Mouse (Mus musculus) heart, embryonic 15.5 days (tissue): ENCODE data around the gene Map4k2. TPM values are rescaled to one million over a fixed set of nuclear protein-coding genes. Genes with fewer than 3 reads are reported as not detected.

ENCODE experiments used
- ATAC-seq: fragments of 200-750 bp; cut with Nextera tagmentation; replicated peaks from 2 replicates; pipeline ENCODE4 v1.8.0; 2017; ENCODE audit warnings: low read depth, moderate TSS enrichment; ENCODE audit not compliant: insufficient number of reproducible peaks, insufficient read depth, low FRiP score
- H3K27ac ChIP-seq: fragments of 300-500 bp; sonication (generic); 2 replicates; pipeline ENCODE4 v1.5.1; 2015; ENCODE audit warnings: mild to moderate bottlenecking, inconsistent platforms
- H3K27me3 ChIP-seq: fragments of 300-500 bp; sonication (generic); 2 replicates; pipeline ENCODE4 v1.6.1; 2015; ENCODE audit warnings: inconsistent platforms
- H3K36me3 ChIP-seq: fragments of 300-500 bp; sonication (generic); 2 replicates; pipeline ENCODE4 v1.6.1; 2015; ENCODE audit warnings: mild to moderate bottlenecking, inconsistent platforms
- H3K4me1 ChIP-seq: fragments of 300-500 bp; sonication (generic); replicated peaks from 2 replicates; pipeline ENCODE4 v1.6.1; 2015; ENCODE audit warnings: inconsistent platforms
- H3K4me2 ChIP-seq: fragments of 300-500 bp; sonication (generic); 2 replicates; pipeline ENCODE4 v1.6.1; 2015; ENCODE audit warnings: inconsistent platforms, mild to moderate bottlenecking, moderate library complexity
- H3K4me3 ChIP-seq: fragments of 300-500 bp; sonication (generic); 2 replicates; pipeline ENCODE4 v1.5.1; 2015; ENCODE audit warnings: mild to moderate bottlenecking, inconsistent platforms
- H3K9ac ChIP-seq: fragments of 300-500 bp; sonication (generic); 2 replicates; pipeline ENCODE4 v1.6.1; 2015; ENCODE audit warnings: mild to moderate bottlenecking, inconsistent platforms
- H3K9me3 ChIP-seq: fragments of 300-500 bp; sonication (generic); replicated peaks from 2 replicates; pipeline ENCODE4 v1.6.1; 2016; ENCODE audit warnings: inconsistent platforms
- WGBS: fragments of 180-500 bp; shearing (Covaris S2); methylation state at CpG from one replicate; pipeline ENCODE4 v1.1.7; 2015; ENCODE audit warnings: mixed read lengths; 5-methylcytosine and 5-hydroxymethylcytosine counted together
- polyA plus RNA-seq: library from polyadenylated mRNA; unstranded; fragments of >200 nt; fragmentation: Nextera tagmentation; extraction: Ambion mirVana; gene quantifications from 2 replicates; pipeline ENCODE4 v1.2.1, GENCODE M21; 2015

The Map4k2 gene
- 12.6 and 17.9 TPM in 2 replicates for polyA plus RNA-seq

- Histone ChIP-seq H3K4me1 (peaks cover 55% of the 10 kb centered on the region), H3K36me3 (peaks cover 47% of the 10 kb centered on the region), H3K9ac (peak within 1 kb of the TSS; percentile 79), H3K9me3 (no peaks in the 10 kb centered on the region), H3K27ac (peak within 1 kb of the TSS; percentile 79), H3K27me3 (no peaks in the 10 kb centered on the region), H3K4me3 (peak within 1 kb of the TSS; percentile 86), H3K4me2 (peak within 1 kb of the TSS; percentile 98)
- WGBS, result 4% methylated on average over 69 of the region's 72 CpGs
- peak; percentile 85 for ATAC-seq
These were observed at the start of gene Map4k2 for GRCm38 (mm10) chr19:6340524-6341452. Gene Map4k2, plus strand, starts transcription at chr19:6341135.

- no peak overlapping the region for H3K27ac ChIP-seq
- H3K36me3 ChIP-seq, result peaks cover 33% of the 10 kb centered on the region
- no peak overlapping the region for H3K4me2 ChIP-seq
- no peaks in the 10 kb centered on the region for H3K27me3 ChIP-seq
- H3K9ac ChIP-seq, result no peak overlapping the region
- H3K9me3 ChIP-seq, result no peaks in the 10 kb centered on the region
- no peak for ATAC-seq
- WGBS, result 83% methylated on average over 5 of the region's 5 CpGs
- no peak overlapping the region for H3K4me3 ChIP-seq
- H3K4me1 ChIP-seq, result peaks cover 23% of the 10 kb centered on the region
These were observed 48.7 kb upstream of the Map4k2 start for GRCm38 (mm10) chr19:6292262-6292661.

- H3K36me3 ChIP-seq, result peaks cover 51% of the 10 kb centered on the region
- H3K4me3 ChIP-seq, result no peak overlapping the region
- H3K27ac ChIP-seq, result no peak overlapping the region
- no peak overlapping the region for H3K4me2 ChIP-seq
- 88% methylated on average over 17 of the region's 17 CpGs for WGBS
- H3K4me1 ChIP-seq, result peaks cover 12% of the 10 kb centered on the region
- no peak overlapping the region for H3K9ac ChIP-seq
- no peak for ATAC-seq
- no peaks in the 10 kb centered on the region for H3K9me3 ChIP-seq
- no peaks in the 10 kb centered on the region for H3K27me3 ChIP-seq
These were observed 46.6 kb upstream of the Map4k2 start for GRCm38 (mm10) chr19:6294301-6294700.

- peaks cover 46% of the 10 kb centered on the region for H3K36me3 ChIP-seq
- peaks cover 16% of the 10 kb centered on the region for H3K4me1 ChIP-seq
- no peaks in the 10 kb centered on the region for H3K9me3 ChIP-seq
- ATAC-seq, result no peak
- no peak overlapping the region for H3K4me3 ChIP-seq
- WGBS, result 78% methylated on average over 5 of the region's 5 CpGs
- H3K4me2 ChIP-seq, result no peak overlapping the region
- no peak overlapping the region for H3K27ac ChIP-seq
- no peak overlapping the region for H3K9ac ChIP-seq
- H3K27me3 ChIP-seq, result no peaks in the 10 kb centered on the region
These were observed 44.3 kb upstream of the Map4k2 start for GRCm38 (mm10) chr19:6296551-6297210.

GRCm38 (mm10) chr19:6297641-6298040 lies 43.3 kb upstream of the Map4k2 start:
- Histone ChIP-seq H3K27ac (no peak overlapping the region; the same call in 1 of the 2 replicates), H3K27me3 (no peaks in the 10 kb centered on the region), H3K9me3 (no peaks in the 10 kb centered on the region), H3K4me1 (peaks cover 16% of the 10 kb centered on the region), H3K4me2 (no peak overlapping the region), H3K9ac (no peak overlapping the region), H3K4me3 (no peak overlapping the region), H3K36me3 (peaks cover 46% of the 10 kb centered on the region)
- no peak for ATAC-seq
- 73% methylated on average over 9 of the region's 9 CpGs for WGBS

- Histone ChIP-seq H3K9me3 (no peaks in the 10 kb centered on the region), H3K27ac (peak overlapping the region; percentile 65), H3K36me3 (peaks cover 46% of the 10 kb centered on the region), H3K4me3 (no peak overlapping the region), H3K4me2 (no peak overlapping the region), H3K9ac (no peak overlapping the region), H3K4me1 (peaks cover 20% of the 10 kb centered on the region), H3K27me3 (no peaks in the 10 kb centered on the region)
- WGBS, result 67% methylated on average over 4 of the region's 4 CpGs
- ATAC-seq, result no peak
These were observed 41.9 kb upstream of the Map4k2 start for GRCm38 (mm10) chr19:6299003-6299402.

GRCm38 (mm10) chr19:6299450-6300267 lies 41.3 kb upstream of the Map4k2 start:
- Histone ChIP-seq H3K9ac (no peak overlapping the region), H3K4me2 (no peak overlapping the region), H3K36me3 (peaks cover 41% of the 10 kb centered on the region), H3K4me1 (peaks cover 25% of the 10 kb centered on the region), H3K9me3 (no peaks in the 10 kb centered on the region), H3K27ac (peak overlapping the region; percentile 65), H3K27me3 (no peaks in the 10 kb centered on the region), H3K4me3 (no peak overlapping the region)
- 68% methylated on average over 7 of the region's 7 CpGs for WGBS
- no peak for ATAC-seq

GRCm38 (mm10) chr19:6300402-6300841 lies 40.5 kb upstream of the Map4k2 start:
- H3K4me3 ChIP-seq, result no peak overlapping the region
- no peak overlapping the region for H3K4me2 ChIP-seq
- no peak for ATAC-seq
- H3K4me1 ChIP-seq, result peaks cover 26% of the 10 kb centered on the region
- H3K9me3 ChIP-seq, result no peaks in the 10 kb centered on the region
- no peak overlapping the region for H3K9ac ChIP-seq
- H3K27ac ChIP-seq, result peak overlapping the region; percentile 18
- no peaks in the 10 kb centered on the region for H3K27me3 ChIP-seq
- H3K36me3 ChIP-seq, result peaks cover 35% of the 10 kb centered on the region
- 52% methylated on average over 7 of the region's 7 CpGs for WGBS

- no peak for ATAC-seq
- H3K4me1 ChIP-seq, result peaks cover 37% of the 10 kb centered on the region
- peak overlapping the region; percentile 33; the same call in 1 of the 2 replicates for H3K27ac ChIP-seq
- no peak overlapping the region for H3K4me2 ChIP-seq
- H3K9me3 ChIP-seq, result no peaks in the 10 kb centered on the region
- no peak overlapping the region for H3K4me3 ChIP-seq
- H3K27me3 ChIP-seq, result no peaks in the 10 kb centered on the region
- 88% methylated on average over 5 of the region's 5 CpGs for WGBS
- H3K9ac ChIP-seq, result no peak overlapping the region
- H3K36me3 ChIP-seq, result peaks cover 19% of the 10 kb centered on the region
These were observed 38.8 kb upstream of the Map4k2 start for GRCm38 (mm10) chr19:6302114-6302513.

GRCm38 (mm10) chr19:6302522-6302921 lies 38.4 kb upstream of the Map4k2 start:
- Histone ChIP-seq H3K4me3 (no peak overlapping the region), H3K27ac (peak overlapping the region; percentile 33; the same call in 1 of the 2 replicates), H3K9ac (no peak overlapping the region), H3K36me3 (peaks cover 15% of the 10 kb centered on the region), H3K9me3 (no peaks in the 10 kb centered on the region), H3K4me1 (peaks cover 39% of the 10 kb centered on the region), H3K27me3 (no peaks in the 10 kb centered on the region), H3K4me2 (no peak overlapping the region)
- no peak for ATAC-seq
- 30% methylated on average over 4 of the region's 4 CpGs for WGBS

- H3K4me2 ChIP-seq, result no peak overlapping the region
- H3K4me1 ChIP-seq, result peaks cover 45% of the 10 kb centered on the region
- H3K27me3 ChIP-seq, result no peaks in the 10 kb centered on the region
- no peaks in the 10 kb centered on the region for H3K9me3 ChIP-seq
- no peak for ATAC-seq
- H3K4me3 ChIP-seq, result no peak overlapping the region
- WGBS, result 61% methylated on average over 6 of the region's 6 CpGs
- no peak overlapping the region for H3K9ac ChIP-seq
- H3K27ac ChIP-seq, result peak overlapping the region; percentile 7; the same call in 1 of the 2 replicates
- peaks cover 2% of the 10 kb centered on the region; the same call in 1 of the 2 replicates for H3K36me3 ChIP-seq
These were observed 37.1 kb upstream of the Map4k2 start for GRCm38 (mm10) chr19:6303831-6304230.
